Mouse (Mus musculus) lung, embryonic 15.5 days (tissue): ENCODE measurements around the gene Ccdc33. TPM values are rescaled to one million over a fixed set of nuclear protein-coding genes. Genes with fewer than 3 reads are reported as not detected.

Source experiments
- ATAC-seq: fragments of 200-750 bp; cut with Nextera tagmentation; 2 replicates; pipeline ENCODE4 v1.8.0; 2017; ENCODE audit warnings: moderate number of reproducible peaks, borderline replicate concordance; ENCODE audit not compliant: low FRiP score, low TSS enrichment; ENCODE audit errors: extremely low read depth
- H3K27ac ChIP-seq: fragments of 300-500 bp; sonication (generic); 2 replicates; pipeline ENCODE4 v1.5.1; 2015; ENCODE audit warnings: moderate library complexity, mild to moderate bottlenecking, inconsistent platforms
- H3K27me3 ChIP-seq: fragments of 300-500 bp; sonication (generic); 2 replicates; pipeline ENCODE4 v1.6.1; 2015; ENCODE audit warnings: inconsistent platforms
- H3K36me3 ChIP-seq: fragments of 300-500 bp; sonication (generic); 2 replicates; pipeline ENCODE4 v1.6.1; 2015; ENCODE audit warnings: inconsistent platforms
- H3K4me1 ChIP-seq: fragments of 300-500 bp; sonication (generic); 2 replicates; pipeline ENCODE4 v1.6.1; 2015; ENCODE audit warnings: inconsistent platforms
- H3K4me2 ChIP-seq: fragments of 300-500 bp; sonication (generic); 2 replicates; pipeline ENCODE4 v1.6.1; 2015; ENCODE audit warnings: inconsistent platforms, mild to moderate bottlenecking, moderate library complexity
- H3K4me3 ChIP-seq: fragments of 300-500 bp; sonication (generic); 2 replicates; pipeline ENCODE4 v1.5.1; 2015; ENCODE audit warnings: mild to moderate bottlenecking, inconsistent platforms
- H3K9ac ChIP-seq: fragments of 300-500 bp; sonication (generic); 2 replicates; pipeline ENCODE4 v1.6.1; 2015; ENCODE audit warnings: inconsistent platforms
- H3K9me3 ChIP-seq: fragments of 300-500 bp; sonication (generic); 2 replicates; pipeline ENCODE4 v1.6.1; 2016; ENCODE audit warnings: inconsistent platforms
- WGBS: fragments of 180-500 bp; shearing (Covaris S2); methylation state at CpG from one replicate; pipeline ENCODE4 v1.1.7; 2015; 5-methylcytosine and 5-hydroxymethylcytosine counted together
- polyA plus RNA-seq: library from polyadenylated mRNA; unstranded; fragments of >200 nt; fragmentation: Nextera tagmentation; extraction: Ambion mirVana; gene quantifications from 2 replicates; pipeline ENCODE4 v1.2.1, GENCODE M21; 2015

Ccdc33 gene
- polyA plus RNA-seq, 1 experiment from 2014 or later = 0.16 TPM

GRCm38 (mm10) chr9:58054032-58054431 is 64.6 kb downstream of the Ccdc33 start:
- Histone ChIP-seq H3K4me2 (no peak overlapping the region), H3K4me3 (no peak overlapping the region), H3K27me3 (peaks cover 18% of the 10 kb centered on the region), H3K27ac (no peak overlapping the region), H3K9me3 (no peaks in the 10 kb centered on the region), H3K9ac (no peak overlapping the region), H3K36me3 (no peaks in the 10 kb centered on the region), H3K4me1 (no peaks in the 10 kb centered on the region)
- 94% methylated on average over 1 of the region's 1 CpGs for WGBS
- ATAC-seq = no peak

- ATAC-seq = no peak
- WGBS = 54% methylated on average over 3 of the region's 3 CpGs
- H3K36me3 ChIP-seq = no peaks in the 10 kb centered on the region
Observed at GRCm38 (mm10) chr9:58053544-58053943, 65.1 kb downstream of the Ccdc33 start.

GRCm38 (mm10) chr9:58053102-58053501 is 65.5 kb downstream of the Ccdc33 start:
- H3K4me3 ChIP-seq = no peak overlapping the region
- H3K27me3 ChIP-seq = peaks cover 19% of the 10 kb centered on the region
- no peak overlapping the region for H3K27ac ChIP-seq
- H3K36me3 ChIP-seq = no peaks in the 10 kb centered on the region
- 16% methylated on average over 3 of the region's 3 CpGs for WGBS
- H3K4me2 ChIP-seq = no peak overlapping the region
- H3K9ac ChIP-seq = no peak overlapping the region
- no peaks in the 10 kb centered on the region for H3K9me3 ChIP-seq
- ATAC-seq = no peak
- no peaks in the 10 kb centered on the region for H3K4me1 ChIP-seq

More at GRCm38 (mm10) chr9:58053544-58053943, 65.1 kb downstream of the Ccdc33 start:
- Histone ChIP-seq H3K4me2 (no peak overlapping the region), H3K27ac (no peak overlapping the region), H3K9ac (no peak overlapping the region), H3K4me3 (no peak overlapping the region), H3K4me1 (no peaks in the 10 kb centered on the region), H3K9me3 (no peaks in the 10 kb centered on the region), H3K27me3 (peaks cover 19% of the 10 kb centered on the region)

- 18% methylated on average over 5 of the region's 5 CpGs for WGBS
- Histone ChIP-seq H3K9ac (no peak overlapping the region), H3K4me3 (no peak overlapping the region), H3K4me1 (no peaks in the 10 kb centered on the region), H3K36me3 (no peaks in the 10 kb centered on the region), H3K4me2 (no peak overlapping the region), H3K27me3 (peaks cover 19% of the 10 kb centered on the region), H3K9me3 (no peaks in the 10 kb centered on the region), H3K27ac (no peak overlapping the region)
- ATAC-seq = no peak
Observed at GRCm38 (mm10) chr9:58051937-58052336, 66.7 kb downstream of the Ccdc33 start.

- ATAC-seq = no peak
- Histone ChIP-seq H3K36me3 (no peaks in the 10 kb centered on the region), H3K4me2 (no peak overlapping the region), H3K9me3 (no peaks in the 10 kb centered on the region), H3K27ac (no peak overlapping the region), H3K4me1 (no peaks in the 10 kb centered on the region), H3K9ac (no peak overlapping the region), H3K4me3 (no peak overlapping the region), H3K27me3 (peaks cover 19% of the 10 kb centered on the region)
- WGBS = 58% methylated on average over 7 of the region's 7 CpGs
Observed at GRCm38 (mm10) chr9:58049861-58050260, 68.8 kb downstream of the Ccdc33 start.

GRCm38 (mm10) chr9:58049186-58049585 is 69.4 kb downstream of the Ccdc33 start:
- H3K9me3 ChIP-seq = no peaks in the 10 kb centered on the region

GRCm38 (mm10) chr9:58048621-58049020 is 70.0 kb downstream of the Ccdc33 start:
- no peak overlapping the region for H3K27ac ChIP-seq
- H3K4me1 ChIP-seq = no peaks in the 10 kb centered on the region
- H3K9ac ChIP-seq = no peak overlapping the region
- H3K4me2 ChIP-seq = no peak overlapping the region
- WGBS = 13% methylated on average over 6 of the region's 6 CpGs
- H3K27me3 ChIP-seq = peaks cover 19% of the 10 kb centered on the region
- ATAC-seq = no peak
- H3K9me3 ChIP-seq = no peaks in the 10 kb centered on the region
- H3K4me3 ChIP-seq = no peak overlapping the region
- H3K36me3 ChIP-seq = no peaks in the 10 kb centered on the region

More at GRCm38 (mm10) chr9:58049186-58049585, 69.4 kb downstream of the Ccdc33 start:
- Histone ChIP-seq H3K27ac (no peak overlapping the region), H3K9ac (no peak overlapping the region), H3K4me1 (no peaks in the 10 kb centered on the region), H3K4me3 (no peak overlapping the region), H3K36me3 (no peaks in the 10 kb centered on the region), H3K27me3 (peaks cover 19% of the 10 kb centered on the region), H3K4me2 (no peak overlapping the region)
- no peak for ATAC-seq
- 72% methylated on average over 6 of the region's 6 CpGs for WGBS

- H3K4me3 ChIP-seq = no peak overlapping the region
- no peak overlapping the region for H3K9ac ChIP-seq
- no peaks in the 10 kb centered on the region for H3K4me1 ChIP-seq
- H3K27me3 ChIP-seq = peaks cover 19% of the 10 kb centered on the region
- no peak overlapping the region for H3K27ac ChIP-seq
- ATAC-seq = no peak
- H3K4me2 ChIP-seq = no peak overlapping the region
- H3K9me3 ChIP-seq = no peaks in the 10 kb centered on the region
- H3K36me3 ChIP-seq = no peaks in the 10 kb centered on the region
- 44% methylated on average over 10 of the region's 10 CpGs for WGBS
Observed at GRCm38 (mm10) chr9:58047061-58047460, 71.6 kb downstream of the Ccdc33 start.

GRCm38 (mm10) chr9:58045646-58046045 is 73.0 kb downstream of the Ccdc33 start:
- no peak for ATAC-seq
- WGBS = 41% methylated on average over 4 of the region's 4 CpGs

GRCm38 (mm10) chr9:58044828-58045227 is 73.8 kb downstream of the Ccdc33 start:
- H3K27ac ChIP-seq = no peak overlapping the region
- H3K36me3 ChIP-seq = no peaks in the 10 kb centered on the region
- H3K4me2 ChIP-seq = no peak overlapping the region
- H3K4me3 ChIP-seq = no peak overlapping the region
- 30% methylated on average over 10 of the region's 10 CpGs for WGBS
- H3K27me3 ChIP-seq = peaks cover 8% of the 10 kb centered on the region
- H3K9ac ChIP-seq = no peak overlapping the region
- no peak for ATAC-seq
- H3K4me1 ChIP-seq = no peaks in the 10 kb centered on the region
- no peaks in the 10 kb centered on the region for H3K9me3 ChIP-seq

More at GRCm38 (mm10) chr9:58045646-58046045, 73.0 kb downstream of the Ccdc33 start:
- no peak overlapping the region for H3K27ac ChIP-seq
- H3K4me3 ChIP-seq = no peak overlapping the region
- no peak overlapping the region for H3K9ac ChIP-seq
- H3K36me3 ChIP-seq = no peaks in the 10 kb centered on the region
- peaks cover 16% of the 10 kb centered on the region for H3K27me3 ChIP-seq
- H3K4me2 ChIP-seq = no peak overlapping the region
- H3K4me1 ChIP-seq = no peaks in the 10 kb centered on the region
- no peaks in the 10 kb centered on the region for H3K9me3 ChIP-seq

GRCm38 (mm10) chr9:58043496-58044017 is 75.1 kb downstream of the Ccdc33 start:
- no peaks in the 10 kb centered on the region for H3K9me3 ChIP-seq
- H3K4me3 ChIP-seq = no peak overlapping the region
- H3K27ac ChIP-seq = no peak overlapping the region
- ATAC-seq = no peak
- no peak overlapping the region for H3K9ac ChIP-seq
- H3K4me1 ChIP-seq = no peaks in the 10 kb centered on the region
- no peaks in the 10 kb centered on the region; the same call in 1 of the 2 replicates for H3K27me3 ChIP-seq
- no peaks in the 10 kb centered on the region for H3K36me3 ChIP-seq
- H3K4me2 ChIP-seq = no peak overlapping the region
- 74% methylated on average over 10 of the region's 10 CpGs for WGBS

GRCm38 (mm10) chr9:58042391-58042790 is 76.2 kb downstream of the Ccdc33 start:
- Histone ChIP-seq H3K4me2 (no peak overlapping the region), H3K4me3 (no peak overlapping the region), H3K36me3 (no peaks in the 10 kb centered on the region), H3K4me1 (no peaks in the 10 kb centered on the region), H3K27me3 (peaks cover 11% of the 10 kb centered on the region), H3K9me3 (no peaks in the 10 kb centered on the region), H3K9ac (no peak overlapping the region), H3K27ac (no peak overlapping the region)
- WGBS = 28% methylated on average over 10 of the region's 10 CpGs
- ATAC-seq = no peak

GRCm38 (mm10) chr9:58040977-58041376 is 77.6 kb downstream of the Ccdc33 start:
- Histone ChIP-seq H3K36me3 (no peaks in the 10 kb centered on the region), H3K27me3 (peaks cover 23% of the 10 kb centered on the region), H3K4me2 (no peak overlapping the region), H3K27ac (no peak overlapping the region), H3K9me3 (no peaks in the 10 kb centered on the region), H3K4me1 (no peaks in the 10 kb centered on the region), H3K9ac (no peak overlapping the region), H3K4me3 (no peak overlapping the region)
- no peak for ATAC-seq
- 43% methylated on average over 4 of the region's 4 CpGs for WGBS
